Mouse (Mus musculus) bone marrow, adult 2 months (tissue): ENCODE measurements around the gene Smg7.

ENCODE experiments used
- CTCF ChIP-seq: fragments of 200-500 bp; IDR thresholded peaks from 2 replicates; pipeline ENCODE4 v1.5.1; 2011; ENCODE audit warnings: low read length, control low read depth; ENCODE audit not compliant: control insufficient read depth, insufficient read depth
- POLR2A ChIP-seq: fragments of 200-500 bp; IDR thresholded peaks from 2 replicates; pipeline ENCODE4 v1.6.1; 2011; ENCODE audit warnings: low read depth, mild to moderate bottlenecking, control low read depth, low read length, borderline replicate concordance; ENCODE audit not compliant: control insufficient read depth

- no peak for TF ChIP-seq CTCF
- TF ChIP-seq POLR2A: no peak
Observed at GRCm38 (mm10) chr1:152913483-152914460, 11.3 kb upstream of the Smg7 start.
